Mouse (Mus musculus) heart, embryonic 11.5 days (tissue): ENCODE results near the gene Ech1. TPM values are rescaled to one million over a fixed set of nuclear protein-coding genes. Genes with fewer than 3 reads are reported as not detected.
A peak's percentile ranks its signal among the peaks of the same experiment; 100 is the strongest.

Experiments used
- ATAC-seq: fragments of 200-750 bp; cut with Nextera tagmentation; replicated peaks from 2 replicates; pipeline ENCODE4 v1.8.0; 2017; ENCODE audit warnings: moderate library complexity; ENCODE audit not compliant: insufficient number of reproducible peaks, low FRiP score, low TSS enrichment
- H3K27ac ChIP-seq: fragments of 300-500 bp; sonication (generic); 2 replicates; pipeline ENCODE4 v1.5.1; 2014; ENCODE audit warnings: mild to moderate bottlenecking, low read depth, low read length
- H3K27me3 ChIP-seq: fragments of 300-500 bp; sonication (generic); 2 replicates; pipeline ENCODE4 v1.6.1; 2014; ENCODE audit warnings: mild to moderate bottlenecking, low read length, mixed read lengths; ENCODE audit not compliant: control insufficient read depth, insufficient read depth
- H3K36me3 ChIP-seq: fragments of 300-500 bp; sonication (generic); 2 replicates; pipeline ENCODE4 v1.6.1; 2014; ENCODE audit warnings: mild to moderate bottlenecking, low read length, moderate library complexity, mixed read lengths; ENCODE audit not compliant: control insufficient read depth, insufficient read depth
- H3K4me1 ChIP-seq: fragments of 300-500 bp; sonication (generic); 2 replicates; pipeline ENCODE4 v1.6.1; 2014; ENCODE audit warnings: low read length; ENCODE audit not compliant: control insufficient read depth, insufficient read depth
- H3K4me2 ChIP-seq: fragments of 300-500 bp; sonication (generic); 2 replicates; pipeline ENCODE4 v1.6.1; 2014; ENCODE audit warnings: mild to moderate bottlenecking, moderate library complexity
- H3K4me3 ChIP-seq: fragments of 300-500 bp; sonication (generic); 2 replicates; pipeline ENCODE4 v1.5.1; 2014; ENCODE audit warnings: low read depth, low read length
- H3K9ac ChIP-seq: fragments of 300-500 bp; sonication (generic); 2 replicates; pipeline ENCODE4 v1.6.1; 2014; ENCODE audit warnings: mild to moderate bottlenecking, low read depth, low read length, moderate library complexity
- H3K9me3 ChIP-seq: fragments of 300-500 bp; sonication (generic); replicated peaks from 2 replicates; pipeline ENCODE4 v1.6.1; 2016; ENCODE audit warnings: low read length; ENCODE audit not compliant: control insufficient read depth
- WGBS: fragments of 180-500 bp; shearing (Covaris S2); extraction: QIAGEN DNeasy Blood & Tissue Kit; methylation state at CpG from one replicate; pipeline ENCODE4 v1.1.7; 2014; ENCODE audit not compliant: insufficient replicate concordance; 5-methylcytosine and 5-hydroxymethylcytosine counted together
- polyA plus RNA-seq: library from polyadenylated mRNA; unstranded; fragments of >200 nt; fragmentation: Nextera tagmentation; extraction: Ambion mirVana; gene quantifications from 2 replicates; pipeline ENCODE4 v1.2.1, GENCODE M21; 2014

Ech1 gene
- polyA plus RNA-seq, 1 experiment from 2014 or later: 139 TPM

GRCm38 (mm10) chr7:28829821-28830220 lies 4.8 kb downstream of the Ech1 start:
- Histone ChIP-seq H3K9ac (no peak overlapping the region), H3K4me1 (peaks cover 15% of the 10 kb centered on the region), H3K27me3 (no peaks in the 10 kb centered on the region), H3K27ac (no peak overlapping the region), H3K4me3 (no peak overlapping the region), H3K4me2 (no peak overlapping the region), H3K9me3 (no peaks in the 10 kb centered on the region), H3K36me3 (peaks cover 6% of the 10 kb centered on the region)
- no peak for ATAC-seq
- WGBS: 91% methylated on average over 8 of the region's 8 CpGs

GRCm38 (mm10) chr7:28830981-28831380 lies 6.0 kb downstream of the Ech1 start:
- WGBS: 57% methylated on average over 5 of the region's 5 CpGs
- H3K27ac ChIP-seq: no peak overlapping the region
- H3K9me3 ChIP-seq: no peaks in the 10 kb centered on the region
- H3K36me3 ChIP-seq: peaks cover 6% of the 10 kb centered on the region
- no peak overlapping the region for H3K4me3 ChIP-seq
- ATAC-seq: no peak
- no peak overlapping the region for H3K4me2 ChIP-seq
- 0 out of 2 replicates have a peak overlapping the region, but pooled peaks have one; percentile 1 for H3K9ac ChIP-seq
- no peaks in the 10 kb centered on the region for H3K27me3 ChIP-seq
- peaks cover 9% of the 10 kb centered on the region for H3K4me1 ChIP-seq

- no peak overlapping the region for H3K4me3 ChIP-seq
- no peaks in the 10 kb centered on the region for H3K27me3 ChIP-seq
- no peak for ATAC-seq
- H3K4me1 ChIP-seq: peaks cover 8% of the 10 kb centered on the region
- H3K9me3 ChIP-seq: no peaks in the 10 kb centered on the region
- no peak overlapping the region for H3K4me2 ChIP-seq
- H3K9ac ChIP-seq: 0 out of 2 replicates have a peak overlapping the region, but pooled peaks have one; percentile 1
- WGBS: 79% methylated on average over 17 of the region's 17 CpGs
- H3K36me3 ChIP-seq: peaks cover 6% of the 10 kb centered on the region
- no peak overlapping the region for H3K27ac ChIP-seq
These were observed 6.6 kb downstream of the Ech1 start for GRCm38 (mm10) chr7:28831411-28832125.

- H3K9me3 ChIP-seq: no peaks in the 10 kb centered on the region
- WGBS: 73% methylated on average over 6 of the region's 6 CpGs
These were observed 7.1 kb downstream of the Ech1 start for GRCm38 (mm10) chr7:28832137-28832536.

GRCm38 (mm10) chr7:28833723-28834347 lies 8.8 kb downstream of the Ech1 start, which contains the start of gene Lgals4:
TSS of gene Lgals4 (plus strand) at chr7:28833854.
- Histone ChIP-seq H3K9ac (no peak within 1 kb of the TSS), H3K4me3 (no peak within 1 kb of the TSS), H3K27ac (no peak within 1 kb of the TSS), H3K4me1 (peaks cover 8% of the 10 kb centered on the region), H3K27me3 (no peaks in the 10 kb centered on the region), H3K4me2 (no peak within 1 kb of the TSS), H3K9me3 (no peaks in the 10 kb centered on the region), H3K36me3 (peaks cover 6% of the 10 kb centered on the region)
- 81% methylated on average over 6 of the region's 6 CpGs for WGBS
- no peak for ATAC-seq

More at GRCm38 (mm10) chr7:28832137-28832536, 7.1 kb downstream of the Ech1 start:
- no peaks in the 10 kb centered on the region for H3K27me3 ChIP-seq
- ATAC-seq: no peak
- H3K36me3 ChIP-seq: peaks cover 6% of the 10 kb centered on the region
- H3K4me3 ChIP-seq: no peak overlapping the region
- no peak overlapping the region for H3K27ac ChIP-seq
- no peak overlapping the region for H3K4me2 ChIP-seq
- no peak overlapping the region for H3K9ac ChIP-seq
- H3K4me1 ChIP-seq: peaks cover 8% of the 10 kb centered on the region

GRCm38 (mm10) chr7:28836936-28837335 lies 11.9 kb downstream of the Ech1 start:
- H3K4me3 ChIP-seq: no peak overlapping the region
- WGBS: 76% methylated on average over 5 of the region's 5 CpGs
- H3K27ac ChIP-seq: no peak overlapping the region
- H3K9ac ChIP-seq: no peak overlapping the region
- no peaks in the 10 kb centered on the region for H3K36me3 ChIP-seq
- H3K9me3 ChIP-seq: no peaks in the 10 kb centered on the region
- ATAC-seq: no peak
- no peaks in the 10 kb centered on the region for H3K4me1 ChIP-seq
- H3K4me2 ChIP-seq: no peak overlapping the region
- no peaks in the 10 kb centered on the region for H3K27me3 ChIP-seq

GRCm38 (mm10) chr7:28838331-28838730 lies 13.3 kb downstream of the Ech1 start:
- Histone ChIP-seq H3K27me3 (no peaks in the 10 kb centered on the region), H3K36me3 (no peaks in the 10 kb centered on the region), H3K9me3 (no peaks in the 10 kb centered on the region), H3K27ac (no peak overlapping the region), H3K4me3 (no peak overlapping the region), H3K4me2 (no peak overlapping the region), H3K9ac (no peak overlapping the region), H3K4me1 (no peaks in the 10 kb centered on the region)
- ATAC-seq: no peak
- 74% methylated on average over 9 of the region's 9 CpGs for WGBS

- no peak overlapping the region for H3K4me3 ChIP-seq
- no peak overlapping the region for H3K9ac ChIP-seq
- H3K27ac ChIP-seq: no peak overlapping the region
- no peak for ATAC-seq
- no peaks in the 10 kb centered on the region for H3K4me1 ChIP-seq
- no peak overlapping the region for H3K4me2 ChIP-seq
- H3K36me3 ChIP-seq: no peaks in the 10 kb centered on the region
- no peaks in the 10 kb centered on the region for H3K9me3 ChIP-seq
- 88% methylated on average over 1 of the region's 1 CpGs for WGBS
- H3K27me3 ChIP-seq: no peaks in the 10 kb centered on the region
These were observed 22.3 kb downstream of the Ech1 start for GRCm38 (mm10) chr7:28847273-28847672.
